Mouse (Mus musculus): Measurements from ENCODE around the gene Gfra1.

Gene Gfra1

GRCm38 (mm10) chr19:58244148-58244547 is 211.6 kb downstream of the Gfra1 start:
- DNase-seq = no peak

GRCm38 (mm10) chr19:58243604-58244003 is 212.1 kb downstream of the Gfra1 start:
- DNase-seq = no peak

- no peak for DNase-seq
These were observed 217.4 kb downstream of the Gfra1 start for GRCm38 (mm10) chr19:58238325-58238724.

- no peak for DNase-seq
These were observed 228.0 kb downstream of the Gfra1 start for GRCm38 (mm10) chr19:58227725-58228124.

- DNase-seq = no peak
These were observed 228.8 kb downstream of the Gfra1 start for GRCm38 (mm10) chr19:58226882-58227281.

GRCm38 (mm10) chr19:58220061-58220831 is 235.5 kb downstream of the Gfra1 start:
- no peak for DNase-seq

- DNase-seq = no peak
These were observed 238.1 kb downstream of the Gfra1 start for GRCm38 (mm10) chr19:58217591-58217990.

- no peak for DNase-seq
These were observed 249.1 kb downstream of the Gfra1 start for GRCm38 (mm10) chr19:58206496-58207044.

GRCm38 (mm10) chr19:58205470-58205869 is 250.2 kb downstream of the Gfra1 start:
- DNase-seq = no peak

GRCm38 (mm10) chr19:58202627-58203026 is 253.1 kb downstream of the Gfra1 start:
- no peak for DNase-seq

- DNase-seq = no peak
These were observed 256.0 kb downstream of the Gfra1 start for GRCm38 (mm10) chr19:58199679-58200078.

GRCm38 (mm10) chr19:58193733-58194456 is 261.8 kb downstream of the Gfra1 start:
- DNase-seq = no peak

GRCm38 (mm10) chr19:58190947-58191346 is 264.8 kb downstream of the Gfra1 start:
- DNase-seq = no peak

- DNase-seq = no peak
These were observed 269.2 kb downstream of the Gfra1 start for GRCm38 (mm10) chr19:58186558-58186957.

All from thymus, postnatal 4 days (tissue).